Mouse (Mus musculus): ENCODE measurements around the gene Slc30a2. TPM values are rescaled to one million over a fixed set of nuclear protein-coding genes. Genes with fewer than 3 reads are reported as not detected.
"Not testable (repeated sequence)": the region's sequence is repeated elsewhere in the genome, so short reads cannot be mapped to it uniquely, and the experiment has no call there.

Slc30a2 gene
- total RNA-seq (2021): under 1 TPM; 0.29 to 0.66 TPM
- long read RNA-seq, experiment 1: 0 reads
- long read RNA-seq, experiment 2: 0 reads

GRCm38 (mm10) chr4:134343071-134344031, at the start of gene Slc30a2:
Slc30a2 (plus strand) TSS chr4:134343181.
- DNase-seq: no peak

GRCm38 (mm10) chr4:134293692-134294163, 49.3 kb upstream of the Slc30a2 start:
- DNase-seq: no peak

- not testable (repeated sequence) for DNase-seq
These were observed 46.9 kb upstream of the Slc30a2 start for GRCm38 (mm10) chr4:134296096-134296495.

- no peak for DNase-seq
These were observed 46.5 kb upstream of the Slc30a2 start for GRCm38 (mm10) chr4:134296523-134296922.

GRCm38 (mm10) chr4:134297369-134297768, 45.6 kb upstream of the Slc30a2 start:
- DNase-seq: no peak

GRCm38 (mm10) chr4:134298626-134299497, 44.1 kb upstream of the Slc30a2 start:
- no peak for DNase-seq

- no peak for DNase-seq
These were observed 43.5 kb upstream of the Slc30a2 start for GRCm38 (mm10) chr4:134299498-134299810.

- DNase-seq: peak; percentile 60
These were observed 42.7 kb upstream of the Slc30a2 start for GRCm38 (mm10) chr4:134300316-134300715.

GRCm38 (mm10) chr4:134302084-134302483, 40.9 kb upstream of the Slc30a2 start:
- DNase-seq: no peak

GRCm38 (mm10) chr4:134306963-134307362, 36.0 kb upstream of the Slc30a2 start:
- no peak for DNase-seq

GRCm38 (mm10) chr4:134307367-134308072, 35.5 kb upstream of the Slc30a2 start:
- peak; percentile 82 for DNase-seq

- no peak for DNase-seq
These were observed 32.9 kb upstream of the Slc30a2 start for GRCm38 (mm10) chr4:134310106-134310505.

- DNase-seq: no peak
These were observed 32.3 kb upstream of the Slc30a2 start for GRCm38 (mm10) chr4:134310656-134311055.

- DNase-seq: no peak
These were observed 31.2 kb upstream of the Slc30a2 start for GRCm38 (mm10) chr4:134311784-134312183.

- no peak for DNase-seq
These were observed 30.6 kb upstream of the Slc30a2 start for GRCm38 (mm10) chr4:134312341-134312740.

GRCm38 (mm10) chr4:134312901-134313300, 30.1 kb upstream of the Slc30a2 start:
- no peak for DNase-seq

- DNase-seq: no peak
These were observed 28.8 kb upstream of the Slc30a2 start for GRCm38 (mm10) chr4:134314081-134314655.

- peak; percentile 56 for DNase-seq
These were observed 28.1 kb upstream of the Slc30a2 start, which contains the start of gene Trim63 for GRCm38 (mm10) chr4:134314876-134315275. Trim63 (plus strand) TSS chr4:134315120.

- peak; percentile 34 for DNase-seq
These were observed 27.5 kb upstream of the Slc30a2 start for GRCm38 (mm10) chr4:134315470-134315869.

GRCm38 (mm10) chr4:134316390-134316789, 26.6 kb upstream of the Slc30a2 start:
- peak; percentile 37 for DNase-seq

GRCm38 (mm10) chr4:134319074-134319473, 23.9 kb upstream of the Slc30a2 start:
- no peak for DNase-seq

- no peak for DNase-seq
These were observed 23.3 kb upstream of the Slc30a2 start for GRCm38 (mm10) chr4:134319674-134320073.
